In the genomic region with DNA sequence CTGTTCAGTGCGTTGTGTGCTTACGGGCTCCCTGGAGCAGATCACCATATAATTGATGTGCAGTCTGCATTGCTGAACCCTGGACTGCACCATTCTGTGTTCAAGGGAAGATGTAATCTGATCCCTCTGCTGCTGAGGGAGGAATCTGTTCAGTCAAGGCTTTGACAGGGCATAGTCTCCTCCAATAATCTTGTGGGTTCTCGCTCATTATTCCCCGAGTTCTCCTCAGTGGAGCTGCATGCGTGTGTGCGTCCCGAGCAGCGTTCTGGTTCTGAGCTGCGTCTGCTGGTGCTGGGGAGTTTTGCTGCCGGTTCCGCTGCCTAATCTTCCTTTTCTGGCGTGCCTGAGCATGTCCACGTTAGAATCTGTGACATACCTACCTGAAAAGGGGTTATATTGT, we compare ENCODE assay signal across 8 mouse cellular contexts.
DNase-seq lines count a peak whose midpoint lies in the region; ATAC-seq and TF ChIP-seq lines count a peak whose summit lies in the region.

No protein-coding gene starts in this region.

- H3K79me2 ChIP-seq in heart, adult 2 months (replicated peaks; ENCODE audit: control insufficient read depth, insufficient read depth, low read length), result no peaks in the 10 kb centered on the region

- no peaks in the 10 kb centered on the region for H3K27me3 ChIP-seq in heart, adult 2 months (ENCODE audit: control insufficient read depth, insufficient read depth, low read length)
- H3K27me3 ChIP-seq in kidney, adult 2 months (replicated peaks; ENCODE audit: control insufficient read depth, insufficient read depth, low read length), result no peaks in the 10 kb centered on the region
- no peaks in the 10 kb centered on the region for H3K27me3 ChIP-seq in midbrain, embryonic 16.5 days (ENCODE audit: control insufficient read depth, insufficient read depth, low read depth, low read length)

- TF ChIP-seq POLR2A in heart, adult 2 months (IDR thresholded peaks at IDR 0.05; ENCODE audit: insufficient read depth, low read depth, low read length), result no peak
- TF ChIP-seq POLR2A in kidney, adult 2 months (IDR thresholded peaks at IDR 0.05; ENCODE audit: low read depth, low read length), result no peak

- no peak for TF ChIP-seq CTCF in heart, adult 2 months (IDR thresholded peaks at IDR 0.05)
- no peak for TF ChIP-seq CTCF in kidney, adult 2 months (conservative IDR thresholded peaks at IDR 0.05; ENCODE audit: insufficient read depth, insufficient read length, low read depth, low read length)

- DNase-seq in adrenal gland, adult (ENCODE audit: inconsistent age in 2 of 2, low spot score in 1 of 2), result peak; percentile 79 to 92
- peak; percentile 74 for DNase-seq in embryo, embryonic 11.5 days (ENCODE audit: low read depth, low spot score)
- DNase-seq in heart, adult 2 months, result peak; percentile 44 to 57
- peak; percentile 69 for DNase-seq in kidney, adult 2 months
- DNase-seq in left cerebral cortex, postnatal 36 days (ENCODE audit: low spot score in 2 of 2), result peak; percentile 78
- DNase-seq in telencephalon, adult 2 months (ENCODE audit: low read depth, low spot score), result peak; percentile 89
- no peak for DNase-seq in spleen, postnatal 10 days (ENCODE audit: low spot score in 2 of 2)

- intact Hi-C loops in heart, adult 2 months (cut with DNase I), result no loop called here
- intact Hi-C loops in left cerebral cortex, postnatal 36 days (cut with DNase I), result loop anchor here (5.0 to 10.0 kb wide), 4 partner anchors 233 to 620 kb away; a partner anchor contains a TSS

- peak; percentile 96 for ATAC-seq in midbrain, embryonic 16.5 days

- H3K9ac ChIP-seq in heart, adult 2 months (ENCODE audit: low read depth, low read length), result peak overlapping the region; percentile 26
- peak overlapping the region; percentile 79 for H3K9ac ChIP-seq in midbrain, embryonic 16.5 days (ENCODE audit: low read depth, low read length)

- TF ChIP-seq EP300 in heart, adult 2 months (IDR thresholded peaks at IDR 0.05; ENCODE audit: insufficient read depth, low read depth, low read length), result no peak

- WGBS in heart, adult 2 months, result 44% methylated on average over 13 of the region's 13 CpGs
- 14% methylated on average over 13 of the region's 13 CpGs for WGBS in kidney, adult 2 months
- WGBS in midbrain, embryonic 16.5 days, result 4% methylated on average over 13 of the region's 13 CpGs

- H3K9me3 ChIP-seq in midbrain, embryonic 16.5 days (replicated peaks; ENCODE audit: control insufficient read depth, low read length, poor library complexity, severe bottlenecking), result no peaks in the 10 kb centered on the region

- peak overlapping the region; percentile 20 for H3K4me3 ChIP-seq in heart, adult 2 months
- H3K4me3 ChIP-seq in kidney, adult 2 months (ENCODE audit: insufficient read depth, low read depth, low read length), result peak overlapping the region; percentile 31
- H3K4me3 ChIP-seq in midbrain, embryonic 16.5 days (ENCODE audit: low read depth, low read length), result peak overlapping the region; percentile 64

- H3K4me1 ChIP-seq in heart, adult 2 months (ENCODE audit: control insufficient read depth, insufficient read depth, low read length), result peaks cover 2% of the 10 kb centered on the region
- no peaks in the 10 kb centered on the region for H3K4me1 ChIP-seq in kidney, adult 2 months (ENCODE audit: control insufficient read depth, insufficient read depth, low read length)
- H3K4me1 ChIP-seq in midbrain, embryonic 16.5 days (ENCODE audit: control insufficient read depth, insufficient read depth, low read length), result peaks cover 12% of the 10 kb centered on the region

- peak overlapping the region; percentile 59 for H3K27ac ChIP-seq in heart, adult 2 months
- H3K27ac ChIP-seq in kidney, adult 2 months (ENCODE audit: insufficient read depth, low read depth, low read length), result no peak overlapping the region
- peak overlapping the region; percentile 93 for H3K27ac ChIP-seq in midbrain, embryonic 16.5 days (ENCODE audit: low read length)

- H3K36me3 ChIP-seq in heart, adult 2 months (ENCODE audit: control insufficient read depth, insufficient read depth, low read length), result peaks cover 6% of the 10 kb centered on the region
- no peaks in the 10 kb centered on the region for H3K36me3 ChIP-seq in kidney, adult 2 months (ENCODE audit: control insufficient read depth, insufficient read depth, low read length)
- no peaks in the 10 kb centered on the region for H3K36me3 ChIP-seq in midbrain, embryonic 16.5 days (ENCODE audit: control insufficient read depth, insufficient read depth, low read length)

- peak overlapping the region; percentile 67 for H3K4me2 ChIP-seq in midbrain, embryonic 16.5 days (ENCODE audit: low read length)

Comparison
In these comparisons a context has a peak if more than half of its experiments do, and no peak if none do; other contexts are left out.
1. DNase-seq: peak in adrenal gland, adult (2 of 2), embryo, embryonic 11.5 days (single experiment), heart, adult 2 months (2 of 2), kidney, adult 2 months (single experiment), left cerebral cortex, postnatal 36 days (2 of 2) and telencephalon, adult 2 months (single experiment); none in spleen, postnatal 10 days (0 of 2).
2. Peak in every context shown above with its lines, with median percentiles within 50 percentile points of each other: H3K4me3 ChIP-seq.